Mouse (Mus musculus): Measurements from ENCODE around the gene Clec16a. TPM values are rescaled to one million over a fixed set of nuclear protein-coding genes. Genes with fewer than 3 reads are reported as not detected.

Clec16a gene
- polyA plus RNA-seq (2015; fragmentation: Nextera tagmentation; extraction: Ambion mirVana), result 68.7 and 69.0 TPM in 2 replicates

- Histone ChIP-seq H3K9me3 (no peaks in the 10 kb centered on the region), H3K4me2 (peak within 1 kb of the TSS; percentile 65), H3K9ac (peak within 1 kb of the TSS; percentile 87), H3K4me3 (peak within 1 kb of the TSS; percentile 77), H3K36me3 (no peaks in the 10 kb centered on the region), H3K27me3 (no peaks in the 10 kb centered on the region), H3K27ac (replicated peaks) (peak within 1 kb of the TSS; percentile 52; the same call in 1 of the 2 replicates), H3K4me1 (replicated peaks) (peaks cover 48% of the 10 kb centered on the region)
- under 1% methylated on average over 58 of the region's 58 CpGs for WGBS
- ATAC-seq (ENCODE audit: low read depth), result peak; percentile 91
Observed at GRCm38 (mm10) chr16:10544995-10545622, at the start of gene Clec16a. Gene Clec16a (plus strand): TSS chr16:10545339.

GRCm38 (mm10) chr16:10495824-10496298, 49.3 kb upstream of the Clec16a start:
- H3K4me3 ChIP-seq, result no peak overlapping the region
- H3K27ac ChIP-seq (replicated peaks), result no peak overlapping the region
- H3K36me3 ChIP-seq, result no peaks in the 10 kb centered on the region
- H3K9ac ChIP-seq, result no peak overlapping the region
- H3K4me1 ChIP-seq (replicated peaks), result no peaks in the 10 kb centered on the region
- H3K4me2 ChIP-seq, result no peak overlapping the region
- no peak for ATAC-seq (ENCODE audit: low read depth)
- WGBS, result 86% methylated on average over 2 of the region's 2 CpGs
- H3K27me3 ChIP-seq, result no peaks in the 10 kb centered on the region
- no peaks in the 10 kb centered on the region for H3K9me3 ChIP-seq

GRCm38 (mm10) chr16:10498096-10498602, 47.0 kb upstream of the Clec16a start:
- Histone ChIP-seq H3K4me1 (replicated peaks) (no peaks in the 10 kb centered on the region), H3K4me3 (no peak overlapping the region), H3K27ac (replicated peaks) (no peak overlapping the region), H3K36me3 (no peaks in the 10 kb centered on the region), H3K9ac (no peak overlapping the region), H3K27me3 (no peaks in the 10 kb centered on the region), H3K4me2 (no peak overlapping the region), H3K9me3 (no peaks in the 10 kb centered on the region)
- 70% methylated on average over 5 of the region's 5 CpGs for WGBS
- no peak for ATAC-seq (ENCODE audit: low read depth)

GRCm38 (mm10) chr16:10499122-10499521, 46.0 kb upstream of the Clec16a start:
- Histone ChIP-seq H3K27me3 (no peaks in the 10 kb centered on the region), H3K36me3 (no peaks in the 10 kb centered on the region), H3K4me3 (no peak overlapping the region), H3K9ac (no peak overlapping the region), H3K27ac (replicated peaks) (no peak overlapping the region), H3K4me2 (no peak overlapping the region), H3K9me3 (no peaks in the 10 kb centered on the region), H3K4me1 (replicated peaks) (no peaks in the 10 kb centered on the region)
- no peak for ATAC-seq (ENCODE audit: low read depth)
- WGBS, result 62% methylated on average over 1 of the region's 1 CpGs

- Histone ChIP-seq H3K36me3 (no peaks in the 10 kb centered on the region), H3K4me2 (no peak overlapping the region), H3K9ac (no peak overlapping the region), H3K27ac (replicated peaks) (no peak overlapping the region), H3K27me3 (no peaks in the 10 kb centered on the region), H3K4me3 (no peak overlapping the region), H3K4me1 (replicated peaks) (no peaks in the 10 kb centered on the region), H3K9me3 (no peaks in the 10 kb centered on the region)
- WGBS, result 13% methylated on average over 8 of the region's 8 CpGs
- ATAC-seq (ENCODE audit: low read depth), result 0 out of 2 replicates have a peak, but pooled peaks have one; percentile 27
Observed at GRCm38 (mm10) chr16:10501865-10502264, 43.3 kb upstream of the Clec16a start.

- H3K4me1 ChIP-seq (replicated peaks), result no peaks in the 10 kb centered on the region
- no peaks in the 10 kb centered on the region for H3K27me3 ChIP-seq
- H3K36me3 ChIP-seq, result no peaks in the 10 kb centered on the region
- WGBS, result 69% methylated on average over 2 of the region's 2 CpGs
- no peak overlapping the region for H3K9ac ChIP-seq
- no peak overlapping the region for H3K4me2 ChIP-seq
- no peak overlapping the region for H3K27ac ChIP-seq (replicated peaks)
- ATAC-seq (ENCODE audit: low read depth), result no peak
- H3K4me3 ChIP-seq, result no peak overlapping the region
- H3K9me3 ChIP-seq, result no peaks in the 10 kb centered on the region
Observed at GRCm38 (mm10) chr16:10503058-10503457, 42.1 kb upstream of the Clec16a start.

- H3K4me3 ChIP-seq, result no peak overlapping the region
- H3K36me3 ChIP-seq, result no peaks in the 10 kb centered on the region
- no peaks in the 10 kb centered on the region for H3K27me3 ChIP-seq
- no peak overlapping the region for H3K4me2 ChIP-seq
- H3K9ac ChIP-seq, result no peak overlapping the region
- WGBS, result 64% methylated on average over 4 of the region's 4 CpGs
- no peaks in the 10 kb centered on the region for H3K4me1 ChIP-seq (replicated peaks)
- H3K9me3 ChIP-seq, result no peaks in the 10 kb centered on the region
- H3K27ac ChIP-seq (replicated peaks), result no peak overlapping the region
- ATAC-seq (ENCODE audit: low read depth), result no peak
Observed at GRCm38 (mm10) chr16:10507445-10507844, 37.7 kb upstream of the Clec16a start.

GRCm38 (mm10) chr16:10508691-10509090, 36.4 kb upstream of the Clec16a start:
- H3K4me3 ChIP-seq, result no peak overlapping the region
- H3K4me2 ChIP-seq, result no peak overlapping the region
- no peaks in the 10 kb centered on the region for H3K27me3 ChIP-seq
- H3K27ac ChIP-seq (replicated peaks), result no peak overlapping the region
- H3K9me3 ChIP-seq, result no peaks in the 10 kb centered on the region
- no peaks in the 10 kb centered on the region for H3K4me1 ChIP-seq (replicated peaks)
- no peak for ATAC-seq (ENCODE audit: low read depth)
- WGBS, result 74% methylated on average over 6 of the region's 6 CpGs
- H3K9ac ChIP-seq, result no peak overlapping the region
- H3K36me3 ChIP-seq, result no peaks in the 10 kb centered on the region

GRCm38 (mm10) chr16:10510477-10511133, 34.5 kb upstream of the Clec16a start:
- H3K4me2 ChIP-seq, result no peak overlapping the region
- H3K4me1 ChIP-seq (replicated peaks), result no peaks in the 10 kb centered on the region
- no peaks in the 10 kb centered on the region for H3K9me3 ChIP-seq
- no peak overlapping the region for H3K27ac ChIP-seq (replicated peaks)
- no peaks in the 10 kb centered on the region for H3K27me3 ChIP-seq
- H3K4me3 ChIP-seq, result no peak overlapping the region
- ATAC-seq (ENCODE audit: low read depth), result no peak
- no peaks in the 10 kb centered on the region for H3K36me3 ChIP-seq
- WGBS, result 63% methylated on average over 14 of the region's 14 CpGs
- no peak overlapping the region for H3K9ac ChIP-seq

- Histone ChIP-seq H3K36me3 (no peaks in the 10 kb centered on the region), H3K4me3 (no peak overlapping the region), H3K9ac (no peak overlapping the region), H3K27me3 (no peaks in the 10 kb centered on the region), H3K9me3 (no peaks in the 10 kb centered on the region), H3K4me2 (no peak overlapping the region), H3K4me1 (replicated peaks) (no peaks in the 10 kb centered on the region), H3K27ac (replicated peaks) (no peak overlapping the region)
- WGBS, result 90% methylated on average over 12 of the region's 12 CpGs
- no peak for ATAC-seq (ENCODE audit: low read depth)
Observed at GRCm38 (mm10) chr16:10511134-10511520, 34.0 kb upstream of the Clec16a start.

GRCm38 (mm10) chr16:10515953-10516572, 29.1 kb upstream of the Clec16a start:
- Histone ChIP-seq H3K27me3 (no peaks in the 10 kb centered on the region), H3K4me1 (replicated peaks) (no peaks in the 10 kb centered on the region), H3K36me3 (no peaks in the 10 kb centered on the region), H3K27ac (replicated peaks) (no peak overlapping the region), H3K4me2 (no peak overlapping the region), H3K9ac (no peak overlapping the region), H3K9me3 (no peaks in the 10 kb centered on the region), H3K4me3 (no peak overlapping the region)
- ATAC-seq (ENCODE audit: low read depth), result no peak
- WGBS, result 88% methylated on average over 12 of the region's 12 CpGs

GRCm38 (mm10) chr16:10518030-10518429, 27.1 kb upstream of the Clec16a start:
- no peak for ATAC-seq (ENCODE audit: low read depth)

More at GRCm38 (mm10) chr16:10518030-10518429, 27.1 kb upstream of the Clec16a start:
- Histone ChIP-seq H3K4me2 (no peak overlapping the region), H3K9ac (no peak overlapping the region), H3K9me3 (no peaks in the 10 kb centered on the region), H3K27me3 (no peaks in the 10 kb centered on the region), H3K27ac (replicated peaks) (no peak overlapping the region), H3K36me3 (no peaks in the 10 kb centered on the region), H3K4me1 (replicated peaks) (no peaks in the 10 kb centered on the region; the same call in 1 of the 2 replicates), H3K4me3 (no peak overlapping the region)
- 65% methylated on average over 5 of the region's 5 CpGs for WGBS

Data from neural tube, embryonic 13.5 days (tissue).